Mouse (Mus musculus) CH12.LX (cell line): ENCODE data around the gene Fbxw4. TPM values are rescaled to one million over a fixed set of nuclear protein-coding genes. Genes with fewer than 3 reads are reported as not detected.

Experiments used
- DNase-seq: peaks from one replicate; pipeline ENCODE4 v3.0.0-alpha.2; 2013; ENCODE audit errors: extremely low read depth
- H3K27ac ChIP-seq: 2 replicates; pipeline ENCODE4 v1.5.1; 2012; ENCODE audit warnings: low read depth, mild to moderate bottlenecking, control low read depth, moderate library complexity; ENCODE audit not compliant: insufficient read depth
- H3K27me3 ChIP-seq: replicated peaks from 2 replicates; pipeline ENCODE3; 2012; ENCODE audit warnings: inconsistent platforms
- H3K36me3 ChIP-seq, 2 experiments: replicated peaks in 1 of 2; 2 replicates each; pipeline versions ENCODE3 to v1.6.1; 2012; ENCODE audit warnings: inconsistent platforms in 1 of 2, low read length in 1 of 2, mild to moderate bottlenecking in 1 of 2, mixed read lengths in 1 of 2, moderate library complexity in 1 of 2; ENCODE audit not compliant: control insufficient read depth in 1 of 2, insufficient read depth in 1 of 2
- H3K4me1 ChIP-seq, 2 experiments: 2 replicates each; pipeline ENCODE4 v1.6.1; 2012; ENCODE audit warnings: inconsistent platforms in 1 of 2, moderate library complexity in 1 of 2; ENCODE audit not compliant: insufficient read depth in 2 of 2, control insufficient read depth in 1 of 2
- H3K4me2 ChIP-seq: 2 replicates; pipeline ENCODE4 v1.6.1; 2012; ENCODE audit warnings: low read depth, mild to moderate bottlenecking, control low read depth; ENCODE audit not compliant: poor library complexity, insufficient read depth, severe bottlenecking
- H3K4me3 ChIP-seq, 3 experiments: fragments of 150-350 bp in 1 of 3; sonication (generic) in 1 of 3; replicated peaks in 1 of 3; 2 replicates each; pipeline versions ENCODE3 to v1.5.1; 2011 to 2012; ENCODE audit warnings: low read depth in 2 of 3, low read length in 2 of 3, mild to moderate bottlenecking in 2 of 3, moderate library complexity in 2 of 3, control low read depth in 1 of 3, improper control_type of control experiment in 1 of 3, inconsistent platforms in 1 of 3, mixed read lengths in 1 of 3; ENCODE audit not compliant: poor library complexity in 1 of 3
- H3K79me2 ChIP-seq: replicated peaks from 2 replicates; pipeline ENCODE4 v1.6.1; 2012; ENCODE audit warnings: mild to moderate bottlenecking, moderate library complexity; ENCODE audit not compliant: control insufficient read depth, poor library complexity, insufficient read depth, severe bottlenecking; ENCODE audit errors: extremely low read depth
- H3K9ac ChIP-seq: 2 replicates; pipeline ENCODE4 v1.6.1; 2012; ENCODE audit warnings: low read depth, mild to moderate bottlenecking, control low read depth, moderate library complexity; ENCODE audit not compliant: insufficient read depth
- H3K9me3 ChIP-seq: replicated peaks from 2 replicates; pipeline ENCODE3; 2012; ENCODE audit warnings: low read length, inconsistent platforms, mixed read lengths
- BHLHE40 ChIP-seq: IDR thresholded peaks from 2 replicates; pipeline ENCODE4 v1.6.1; 2011; ENCODE audit warnings: mild to moderate bottlenecking, low read depth, low read length, improper control_type of control experiment
- CHD2 ChIP-seq: IDR thresholded peaks from 2 replicates; pipeline ENCODE4 v1.6.1; 2011; ENCODE audit warnings: low read length, improper control_type of control experiment
- E2F4 ChIP-seq: IDR thresholded peaks from 2 replicates; pipeline ENCODE4 v1.6.1; 2011; ENCODE audit warnings: low read depth, low read length, improper control_type of control experiment; ENCODE audit not compliant: insufficient replicate concordance
- ELF1 ChIP-seq: IDR thresholded peaks from 2 replicates; pipeline ENCODE4 v1.6.1; 2014; ENCODE audit warnings: low read depth, mild to moderate bottlenecking, inconsistent platforms, low read length, improper control_type of control experiment
- EP300 ChIP-seq: IDR thresholded peaks from 2 replicates; pipeline ENCODE4 v1.6.1; 2011; ENCODE audit warnings: low read length, improper control_type of control experiment
- IRF4 ChIP-seq: IDR thresholded peaks from 2 replicates; pipeline ENCODE4 v1.6.1; 2014; ENCODE audit warnings: low read depth, mild to moderate bottlenecking, inconsistent platforms, low read length, improper control_type of control experiment
- JUN ChIP-seq: IDR thresholded peaks from 2 replicates; pipeline ENCODE4 v1.6.1; 2011; ENCODE audit warnings: low read depth, mild to moderate bottlenecking, low read length, improper control_type of control experiment, moderate library complexity; ENCODE audit not compliant: insufficient read depth
- MAFK ChIP-seq: IDR thresholded peaks from 2 replicates; pipeline ENCODE4 v1.6.1; 2011; ENCODE audit warnings: low read length, improper control_type of control experiment; ENCODE audit not compliant: insufficient replicate concordance
- MEF2A ChIP-seq: IDR thresholded peaks from 2 replicates; pipeline ENCODE4 v1.6.1; 2014; ENCODE audit warnings: low read depth, mild to moderate bottlenecking, inconsistent platforms, low read length, improper control_type of control experiment, borderline replicate concordance
- MYC ChIP-seq: IDR thresholded peaks from 2 replicates; pipeline ENCODE4 v1.6.1; 2011; ENCODE audit warnings: low read depth, mild to moderate bottlenecking, improper control_type of control experiment, low read length
- PAX5 ChIP-seq: IDR thresholded peaks from 2 replicates; pipeline ENCODE4 v1.6.1; 2012; ENCODE audit warnings: low read length, inconsistent platforms, mixed read lengths
- RAD21 ChIP-seq: IDR thresholded peaks from 2 replicates; pipeline ENCODE4 v1.6.1; 2011; ENCODE audit warnings: low read depth, mild to moderate bottlenecking, low read length, improper control_type of control experiment, moderate library complexity
- UBTF ChIP-seq: IDR thresholded peaks from 2 replicates; pipeline ENCODE4 v1.6.1; 2012; ENCODE audit warnings: low read depth, mild to moderate bottlenecking, inconsistent platforms, low read length, improper control_type of control experiment, moderate library complexity
- USF1 ChIP-seq: IDR thresholded peaks from 2 replicates; pipeline ENCODE4 v1.6.1; 2014; ENCODE audit warnings: low read depth, mild to moderate bottlenecking, inconsistent platforms, low read length, improper control_type of control experiment
- USF2 ChIP-seq: conservative IDR thresholded peaks from 2 replicates; pipeline ENCODE4 v1.6.1; 2011; ENCODE audit warnings: low read depth, low read length, improper control_type of control experiment
- ZKSCAN1 ChIP-seq: IDR thresholded peaks from 2 replicates; pipeline ENCODE4 v1.6.1; 2012; ENCODE audit warnings: low read depth, inconsistent platforms, low read length, improper control_type of control experiment, borderline replicate concordance
- ZMIZ1 ChIP-seq: IDR thresholded peaks from 2 replicates; pipeline ENCODE4 v1.6.1; 2012; ENCODE audit warnings: low read depth, mild to moderate bottlenecking, inconsistent platforms, low read length, improper control_type of control experiment
- ZNF384 ChIP-seq: IDR thresholded peaks from 2 replicates; pipeline ENCODE4 v1.6.1; 2012; ENCODE audit warnings: low read depth, low read length, improper control_type of control experiment, inconsistent platforms
- dilution Hi-C: fragments of 300-500 bp; cut with MboI; formaldehyde crosslinking; loops from 2 replicates; pipeline ENCODE4 v1.14.3; 2020; ENCODE audit warnings: low sequenced_read_pairs; ENCODE audit not compliant: extremely low pct_unique_long_range_greater_than_20kb, extremely low pct_ligation_motif_present
- in situ Hi-C: fragments of 300-500 bp; cut with MboI; formaldehyde crosslinking; loops from 3 replicates; pipeline ENCODE4 v1.14.3; 2019; ENCODE audit warnings: low sequenced_read_pairs, low pct_ligation_motif_present, low pct_unique_long_range_greater_than_20kb, mixed read lengths
- polyA plus RNA-seq: library from polyadenylated mRNA; unstranded; fragments of >175 nt; gene quantifications from 2 replicates; pipeline ENCODE4 v1.2.1, GENCODE M21; 2012; ENCODE audit warnings: low read depth; ENCODE audit not compliant: insufficient read length
- total RNA-seq, 2 experiments: library from RNA; depleted of rRNA; stranded (reverse); fragments of 300-350 nt in 1 of 2; fragments of >200 nt in 1 of 2; gene quantifications; 2 replicates each; pipeline ENCODE4 v1.2.3; 2012 to 2014

Fbxw4 gene
- total and polyA plus RNA-seq, 3 experiments = 4.5 to 8.6 (median 7.5) TPM

GRCm38 (mm10) chr19:45560153-45560890 lies 99.8 kb downstream of the Fbxw4 start, which contains the start of the genes Poll and Gm17018 (continued):
- TF ChIP-seq ZNF384 (peak; percentile 100), JUN (no peak), UBTF (peak; percentile 38; the same call in 1 of the 2 replicates), USF1 (no peak), PAX5 (no peak), ELF1 (peak; percentile 78), EP300 (no peak), MEF2A (no peak), MYC (peak; percentile 31; the same call in 1 of the 2 replicates), RAD21 (no peak), CHD2 (peak; percentile 96), BHLHE40 (no peak)

GRCm38 (mm10) chr19:45554136-45554535 lies 106.0 kb downstream of the Fbxw4 start:
- dilution Hi-C loops = no loop called here
- no peaks in the 10 kb centered on the region for H3K79me2 ChIP-seq
- no peak overlapping the region for H3K4me3 ChIP-seq
- in situ Hi-C loops = loop anchor here (25.0 kb wide), 1 partner anchor 458 kb away; the partner anchor contains the start of gene Hps6
- TF ChIP-seq ZKSCAN1 = no peak
- peaks cover 54 to 69% of the 10 kb centered on the region in 2 experiments for H3K36me3 ChIP-seq
- no peak overlapping the region for H3K4me2 ChIP-seq
- H3K4me1 ChIP-seq = peaks cover 3 to 23% of the 10 kb centered on the region in 2 experiments; a peak in 3 of 4 replicates
- no peak overlapping the region for H3K27ac ChIP-seq
- H3K9me3 ChIP-seq = no peaks in the 10 kb centered on the region
- no peaks in the 10 kb centered on the region for H3K27me3 ChIP-seq
- no peak for DNase-seq
- no peak overlapping the region for H3K9ac ChIP-seq

- peaks cover 45 to 55% of the 10 kb centered on the region in 2 experiments for H3K36me3 ChIP-seq
- H3K4me3 ChIP-seq = no peak overlapping the region
- dilution Hi-C loops = no loop called here
- H3K4me1 ChIP-seq = peaks cover 3 to 20% of the 10 kb centered on the region in 2 experiments; a peak in 3 of 4 replicates
- in situ Hi-C loops = loop anchor here (25.0 kb wide), 1 partner anchor 460 kb away; the partner anchor contains the start of gene Hps6
- H3K9ac ChIP-seq = no peak overlapping the region
- H3K4me2 ChIP-seq = no peak overlapping the region
- H3K79me2 ChIP-seq = no peaks in the 10 kb centered on the region
- no peaks in the 10 kb centered on the region for H3K9me3 ChIP-seq
- DNase-seq = peak; percentile 32
- no peak overlapping the region for H3K27ac ChIP-seq
- no peaks in the 10 kb centered on the region for H3K27me3 ChIP-seq
- TF ChIP-seq MAFK (no peak), ZMIZ1 (no peak), IRF4 (no peak), USF2 (no peak), PAX5 (no peak), E2F4 (no peak)
Measured at GRCm38 (mm10) chr19:45552187-45552586, 107.9 kb downstream of the Fbxw4 start.
